Mouse (Mus musculus) heart, embryonic 13.5 days (tissue): ENCODE data around the gene Dlgap1. TPM values are rescaled to one million over a fixed set of nuclear protein-coding genes. Genes with fewer than 3 reads are reported as not detected.

Experiments used
- ATAC-seq: fragments of 200-750 bp; cut with Nextera tagmentation; 2 replicates; pipeline ENCODE4 v1.8.0; 2017; ENCODE audit warnings: moderate TSS enrichment; ENCODE audit not compliant: insufficient number of reproducible peaks, low FRiP score, low TSS enrichment; ENCODE audit errors: extremely low read depth
- H3K27ac ChIP-seq: fragments of 300-500 bp; sonication (generic); replicated peaks from 2 replicates; pipeline ENCODE4 v1.5.1; 2015; ENCODE audit warnings: moderate library complexity, mild to moderate bottlenecking, inconsistent platforms
- H3K27me3 ChIP-seq: fragments of 300-500 bp; sonication (generic); replicated peaks from 2 replicates; pipeline ENCODE4 v1.6.1; 2015; ENCODE audit warnings: mild to moderate bottlenecking, inconsistent platforms
- H3K36me3 ChIP-seq: fragments of 300-500 bp; sonication (generic); 2 replicates; pipeline ENCODE4 v1.6.1; 2015; ENCODE audit warnings: mild to moderate bottlenecking, inconsistent platforms
- H3K4me1 ChIP-seq: fragments of 300-500 bp; sonication (generic); 2 replicates; pipeline ENCODE4 v1.6.1; 2015; ENCODE audit warnings: inconsistent platforms
- H3K4me2 ChIP-seq: fragments of 300-500 bp; sonication (generic); 2 replicates; pipeline ENCODE4 v1.6.1; 2015; ENCODE audit warnings: inconsistent platforms, mild to moderate bottlenecking, moderate library complexity
- H3K4me3 ChIP-seq: fragments of 300-500 bp; sonication (generic); 2 replicates; pipeline ENCODE4 v1.5.1; 2015; ENCODE audit warnings: moderate library complexity, mild to moderate bottlenecking, inconsistent platforms
- H3K9ac ChIP-seq: fragments of 300-500 bp; sonication (generic); 2 replicates; pipeline ENCODE4 v1.6.1; 2015; ENCODE audit warnings: inconsistent platforms, mild to moderate bottlenecking, moderate library complexity
- H3K9me3 ChIP-seq: fragments of 300-500 bp; sonication (generic); 2 replicates; pipeline ENCODE4 v1.6.1; 2016; ENCODE audit warnings: inconsistent platforms
- WGBS: fragments of 180-500 bp; shearing (Covaris S2); methylation state at CpG from one replicate; pipeline ENCODE4 v1.1.7; 2015; ENCODE audit warnings: mixed read lengths; 5-methylcytosine and 5-hydroxymethylcytosine counted together
- polyA plus RNA-seq: library from polyadenylated mRNA; unstranded; fragments of >200 nt; fragmentation: Nextera tagmentation; extraction: Ambion mirVana; gene quantifications from 2 replicates; pipeline ENCODE4 v1.2.1, GENCODE M21; 2015

Dlgap1 gene
- polyA plus RNA-seq, 1 experiment from 2014 or later: 0.40 TPM

DNA sequence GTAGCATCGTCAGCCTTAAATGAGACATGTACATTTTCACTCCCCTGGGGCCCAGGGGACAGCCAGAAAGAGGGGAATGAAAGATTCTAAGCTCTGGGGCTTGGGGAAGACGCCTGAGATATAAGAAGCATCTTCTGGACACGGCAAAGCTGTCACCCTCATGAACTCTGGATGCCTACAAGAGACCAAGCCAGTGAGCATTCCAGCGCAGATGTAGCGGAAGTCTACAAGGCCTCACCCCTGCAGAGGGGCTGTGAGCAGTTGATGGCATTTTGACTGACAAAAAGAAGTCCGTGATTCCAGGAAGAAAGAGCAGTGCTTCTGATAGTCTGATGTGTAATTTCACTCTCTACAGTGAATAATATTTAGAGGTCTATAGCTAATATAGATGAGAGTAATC, 621.6 kb downstream of the Dlgap1 start:
- Histone ChIP-seq H3K9me3 (no peaks in the 10 kb centered on the region), H3K4me3 (no peak overlapping the region), H3K36me3 (no peaks in the 10 kb centered on the region), H3K27ac (no peak overlapping the region), H3K4me1 (peaks cover 6% of the 10 kb centered on the region), H3K27me3 (no peaks in the 10 kb centered on the region), H3K9ac (no peak overlapping the region), H3K4me2 (no peak overlapping the region)
- WGBS: 55% methylated on average over 6 of the region's 6 CpGs
- ATAC-seq: no peak

DNA sequence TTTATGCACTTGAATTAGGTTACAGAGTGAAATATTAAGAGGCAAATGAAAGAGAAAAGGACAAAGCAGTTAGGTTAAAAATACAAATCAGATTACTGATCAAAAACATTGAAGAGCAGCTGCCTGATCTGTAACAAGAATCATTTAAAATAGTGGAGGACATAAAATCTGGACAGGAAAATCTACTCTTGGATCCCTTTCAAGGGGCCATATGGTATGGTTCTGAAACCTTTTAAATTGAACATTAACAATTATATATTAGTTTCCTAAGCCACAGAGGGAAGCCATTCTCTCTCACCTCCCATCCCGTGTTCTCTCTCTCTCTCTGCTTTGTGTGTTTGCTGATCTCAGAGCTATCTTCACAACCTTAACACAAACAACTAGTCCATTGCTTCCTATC, 625.4 kb downstream of the Dlgap1 start:
- Histone ChIP-seq H3K4me2 (no peak overlapping the region), H3K9me3 (no peaks in the 10 kb centered on the region), H3K9ac (no peak overlapping the region), H3K27me3 (no peaks in the 10 kb centered on the region), H3K27ac (no peak overlapping the region), H3K4me3 (no peak overlapping the region), H3K4me1 (no peaks in the 10 kb centered on the region), H3K36me3 (no peaks in the 10 kb centered on the region)
- 68% methylated on average over 1 of the region's 1 CpGs for WGBS
- no peak for ATAC-seq

DNA sequence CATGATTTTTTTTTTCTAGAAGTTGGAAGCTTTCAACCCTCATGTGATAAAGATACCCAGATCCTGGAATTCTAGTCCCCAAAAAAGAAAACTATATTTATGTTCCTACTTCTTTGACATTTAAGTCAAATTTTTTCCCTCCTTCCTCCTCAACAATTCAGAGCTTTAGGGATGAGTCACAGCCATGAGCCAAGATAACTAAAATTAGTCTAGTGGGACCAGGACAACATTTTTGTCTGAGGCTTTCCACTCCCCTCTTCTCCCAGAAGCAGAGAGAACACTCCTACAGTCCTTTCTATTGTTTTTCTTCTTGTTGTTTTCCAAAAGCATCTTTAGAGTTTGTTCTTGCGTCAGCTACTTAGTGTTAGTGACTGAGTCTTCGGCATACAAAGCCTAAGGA, 627.5 kb downstream of the Dlgap1 start:
- no peak for ATAC-seq
- H3K4me2 ChIP-seq: no peak overlapping the region
- no peak overlapping the region for H3K27ac ChIP-seq
- H3K4me1 ChIP-seq: no peaks in the 10 kb centered on the region
- 77% methylated on average over 2 of the region's 2 CpGs for WGBS
- no peaks in the 10 kb centered on the region for H3K27me3 ChIP-seq
- H3K9ac ChIP-seq: no peak overlapping the region
- no peaks in the 10 kb centered on the region for H3K36me3 ChIP-seq
- no peaks in the 10 kb centered on the region for H3K9me3 ChIP-seq
- no peak overlapping the region for H3K4me3 ChIP-seq

DNA sequence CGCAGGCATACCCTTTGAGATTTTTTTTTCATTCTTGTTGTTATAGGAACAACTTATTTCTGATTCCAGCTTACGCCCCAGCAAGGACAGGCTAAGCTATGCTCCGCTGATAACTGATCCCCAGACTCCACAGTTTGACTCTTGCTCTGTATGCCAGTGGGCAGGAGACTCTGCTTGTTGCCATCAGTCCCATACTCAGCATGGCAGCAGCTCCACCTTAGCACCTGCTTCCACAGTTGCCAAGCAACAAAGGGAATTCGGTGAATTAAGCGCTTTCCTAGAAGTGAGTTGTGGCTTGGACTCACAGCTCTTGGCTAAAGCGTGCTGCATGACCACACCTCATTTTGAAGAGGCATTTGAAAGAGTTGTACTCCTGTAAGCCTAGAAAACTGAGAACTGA, 631.6 kb downstream of the Dlgap1 start:
- Histone ChIP-seq H3K9me3 (no peaks in the 10 kb centered on the region), H3K9ac (no peak overlapping the region), H3K4me1 (no peaks in the 10 kb centered on the region), H3K27ac (no peak overlapping the region), H3K27me3 (no peaks in the 10 kb centered on the region), H3K36me3 (no peaks in the 10 kb centered on the region), H3K4me3 (no peak overlapping the region), H3K4me2 (no peak overlapping the region)
- no peak for ATAC-seq
- 68% methylated on average over 6 of the region's 6 CpGs for WGBS

DNA sequence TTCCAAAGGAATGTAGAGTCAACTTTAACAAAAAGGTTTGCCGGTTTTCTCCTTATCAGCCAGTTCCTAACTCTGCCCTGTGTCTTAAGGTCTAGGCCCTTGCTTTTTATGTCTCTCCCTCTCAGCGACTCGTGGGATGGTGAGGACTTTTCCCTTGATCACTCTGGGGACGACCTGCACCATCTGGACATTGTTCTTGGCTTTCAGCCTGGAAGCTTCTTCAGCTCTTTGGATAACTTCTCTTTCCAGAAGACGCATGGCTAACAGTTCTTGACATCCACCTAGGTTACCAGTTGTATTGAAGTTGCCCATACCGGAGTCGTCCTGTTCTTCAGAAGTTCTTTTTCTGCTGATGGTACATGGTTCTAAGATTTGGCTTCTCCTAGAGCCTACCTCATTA, 633.2 kb downstream of the Dlgap1 start:
- Histone ChIP-seq H3K36me3 (no peaks in the 10 kb centered on the region), H3K4me2 (no peak overlapping the region), H3K9ac (no peak overlapping the region), H3K27ac (no peak overlapping the region), H3K4me3 (no peak overlapping the region), H3K9me3 (no peaks in the 10 kb centered on the region), H3K27me3 (no peaks in the 10 kb centered on the region), H3K4me1 (no peaks in the 10 kb centered on the region)
- WGBS: 71% methylated on average over 7 of the region's 7 CpGs
- ATAC-seq: no peak

DNA sequence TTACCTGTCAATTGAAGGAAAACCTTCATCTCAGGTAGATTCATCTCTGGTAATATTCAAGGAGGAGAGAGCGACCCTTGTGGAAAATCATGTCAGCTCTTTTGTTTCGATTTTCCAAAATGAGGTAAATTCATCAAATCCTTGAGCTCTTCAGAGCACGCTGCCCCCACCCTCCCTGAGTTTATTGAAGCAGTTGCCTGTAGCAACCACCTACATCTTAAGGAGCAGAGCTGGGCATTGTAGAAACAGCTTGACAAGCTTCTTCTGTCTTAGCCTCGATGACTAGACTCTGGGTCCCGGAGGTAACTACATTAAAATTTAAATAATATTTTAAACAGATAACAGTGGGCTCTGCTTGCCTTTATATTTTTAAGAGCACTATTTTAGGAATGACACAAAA, 636.8 kb downstream of the Dlgap1 start:
- 71% methylated on average over 5 of the region's 5 CpGs for WGBS
- Histone ChIP-seq H3K36me3 (no peaks in the 10 kb centered on the region), H3K27ac (no peak overlapping the region), H3K4me2 (no peak overlapping the region), H3K9ac (no peak overlapping the region), H3K27me3 (no peaks in the 10 kb centered on the region), H3K4me3 (no peak overlapping the region), H3K9me3 (no peaks in the 10 kb centered on the region), H3K4me1 (no peaks in the 10 kb centered on the region)
- no peak for ATAC-seq

DNA sequence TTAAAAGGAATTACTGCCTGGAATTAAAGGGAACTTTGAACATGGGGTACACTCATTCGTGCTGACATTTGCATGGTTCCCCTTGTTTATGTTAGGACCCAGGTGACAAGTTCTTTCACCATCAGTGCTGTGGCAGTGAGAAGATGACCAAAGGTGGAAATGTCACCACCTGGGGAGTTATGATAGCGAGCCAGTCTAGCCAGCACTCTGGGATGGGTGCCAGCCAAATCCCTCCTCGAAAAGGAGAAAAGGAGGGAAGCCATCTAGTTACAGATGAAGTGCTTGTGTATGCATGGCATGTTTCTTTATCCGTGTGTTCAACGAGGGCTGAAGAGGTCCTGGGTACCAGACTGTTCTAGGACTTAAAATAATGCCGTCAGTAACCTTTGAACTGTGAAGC, 643.3 kb downstream of the Dlgap1 start:
- no peak overlapping the region for H3K9ac ChIP-seq
- no peaks in the 10 kb centered on the region for H3K9me3 ChIP-seq
- ATAC-seq: no peak
- no peak overlapping the region for H3K4me2 ChIP-seq
- no peak overlapping the region for H3K27ac ChIP-seq
- no peaks in the 10 kb centered on the region for H3K36me3 ChIP-seq
- H3K4me3 ChIP-seq: no peak overlapping the region
- 53% methylated on average over 6 of the region's 6 CpGs for WGBS
- H3K27me3 ChIP-seq: no peaks in the 10 kb centered on the region
- H3K4me1 ChIP-seq: no peaks in the 10 kb centered on the region

DNA sequence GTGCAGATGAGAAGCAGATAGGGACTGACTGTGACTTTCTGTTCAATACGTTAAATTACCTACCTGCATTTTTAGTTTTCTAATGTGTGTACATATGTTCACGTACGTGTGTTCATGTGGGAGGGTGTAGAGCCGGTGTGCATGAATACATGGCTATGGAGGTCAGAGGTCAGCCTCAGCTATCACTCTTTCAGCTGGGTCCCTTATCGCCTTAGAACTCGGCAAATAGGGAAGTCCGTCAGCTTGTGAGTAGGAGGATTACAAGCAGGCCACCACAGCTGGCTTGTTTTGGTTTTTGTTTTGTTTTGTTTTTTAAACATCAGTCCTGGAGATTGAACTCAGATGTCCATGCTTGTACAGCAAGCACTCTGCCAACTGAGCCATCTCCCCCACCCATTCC, 645.0 kb downstream of the Dlgap1 start:
- Histone ChIP-seq H3K9ac (no peak overlapping the region), H3K4me2 (no peak overlapping the region)

DNA sequence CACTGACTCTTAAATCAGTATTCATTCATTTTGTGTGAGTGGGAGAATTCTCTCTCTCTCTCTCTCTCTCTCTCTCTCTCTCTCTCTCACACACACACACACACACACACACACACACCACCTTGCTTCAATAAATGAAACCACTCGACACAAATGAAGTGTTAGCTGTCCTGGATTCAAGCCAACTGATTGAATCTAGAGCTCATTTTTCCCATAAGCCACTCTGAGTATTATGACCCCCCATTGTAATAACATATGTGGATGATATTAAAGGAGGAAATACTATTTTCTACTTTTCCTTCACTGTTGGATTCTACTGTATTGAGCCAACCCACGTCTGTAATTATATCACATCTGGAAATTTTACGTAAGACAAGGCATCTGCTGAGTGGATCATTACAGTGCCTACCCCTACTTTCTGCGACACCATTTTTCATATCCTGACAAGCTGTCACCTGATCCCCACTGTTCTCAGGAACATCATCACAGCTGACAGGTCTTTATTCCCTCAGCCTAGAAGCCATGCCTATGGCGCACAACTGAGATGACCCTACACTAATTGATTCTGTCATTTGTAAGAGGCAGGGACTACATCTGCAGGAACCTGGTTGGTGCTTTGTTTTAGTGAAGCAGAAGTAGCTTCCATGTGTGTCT, 645.7 kb downstream of the Dlgap1 start:
- no peaks in the 10 kb centered on the region; the same call in 1 of the 2 replicates for H3K9me3 ChIP-seq
- no peak overlapping the region for H3K27ac ChIP-seq
- no peak overlapping the region for H3K4me2 ChIP-seq
- no peak for ATAC-seq
- no peak overlapping the region for H3K9ac ChIP-seq
- H3K4me1 ChIP-seq: no peaks in the 10 kb centered on the region
- H3K36me3 ChIP-seq: no peaks in the 10 kb centered on the region
- no peaks in the 10 kb centered on the region for H3K27me3 ChIP-seq
- WGBS: 73% methylated on average over 5 of the region's 5 CpGs
- no peak overlapping the region for H3K4me3 ChIP-seq

More for the DNA sequence above, 645.0 kb downstream of the Dlgap1 start:
- Histone ChIP-seq H3K27ac (no peak overlapping the region), H3K4me3 (no peak overlapping the region), H3K27me3 (no peaks in the 10 kb centered on the region), H3K9me3 (no peaks in the 10 kb centered on the region), H3K4me1 (no peaks in the 10 kb centered on the region), H3K36me3 (no peaks in the 10 kb centered on the region)
- ATAC-seq: no peak
- 79% methylated on average over 7 of the region's 7 CpGs for WGBS

DNA sequence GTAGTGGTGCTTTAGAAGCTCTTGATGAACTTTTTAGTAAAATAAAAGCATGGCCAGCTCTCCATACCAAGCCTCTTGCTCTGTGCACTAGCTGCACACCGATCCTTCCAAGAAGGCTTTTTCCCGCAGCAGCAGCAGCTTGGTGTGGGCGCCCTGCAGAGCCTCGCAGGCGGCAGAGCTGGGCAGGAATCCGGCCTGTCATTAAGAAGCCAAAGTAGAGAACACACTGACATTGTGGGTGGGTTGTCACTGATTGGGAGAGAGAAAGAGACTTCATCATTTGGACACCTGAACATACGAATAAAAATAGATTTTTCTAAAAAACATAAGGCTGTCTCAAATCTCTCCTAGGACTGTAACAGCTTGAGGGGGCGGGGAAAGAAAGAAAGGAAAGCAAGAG, 653.6 kb downstream of the Dlgap1 start:
- WGBS: 51% methylated on average over 8 of the region's 8 CpGs
- no peak for ATAC-seq
- H3K9ac ChIP-seq: no peak overlapping the region

DNA sequence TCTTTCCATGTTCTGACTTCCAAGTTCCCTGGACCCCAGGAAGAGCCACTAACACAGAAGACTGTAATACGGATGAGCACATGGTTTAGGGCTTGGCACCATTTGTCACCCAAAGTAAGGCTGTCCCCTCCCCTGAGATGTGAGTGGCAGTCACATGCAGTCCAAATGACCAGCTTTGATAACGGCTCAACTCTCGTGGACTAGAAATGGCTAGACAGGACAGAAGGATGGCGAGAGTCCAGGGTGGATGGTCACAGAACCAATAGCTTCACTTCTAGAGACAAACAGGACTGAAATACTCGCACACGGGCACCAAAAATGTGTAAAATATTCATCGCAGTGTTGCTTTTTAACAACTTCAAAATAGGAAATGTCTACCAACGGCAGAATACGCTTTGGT, 657.5 kb downstream of the Dlgap1 start:
- Histone ChIP-seq H3K4me1 (peaks cover 17% of the 10 kb centered on the region), H3K9ac (no peak overlapping the region), H3K27ac (no peak overlapping the region), H3K9me3 (0 out of 2 replicates have a peak, but pooled peaks cover 4% of the 10 kb centered on the region), H3K4me3 (no peak overlapping the region), H3K4me2 (no peak overlapping the region), H3K36me3 (no peaks in the 10 kb centered on the region), H3K27me3 (no peaks in the 10 kb centered on the region)
- 81% methylated on average over 9 of the region's 9 CpGs for WGBS
- ATAC-seq: no peak

More for the DNA sequence above, 653.6 kb downstream of the Dlgap1 start:
- Histone ChIP-seq H3K9me3 (peaks cover 13% of the 10 kb centered on the region; the same call in 1 of the 2 replicates), H3K4me2 (peak overlapping the region; percentile 18), H3K27ac (no peak overlapping the region; the same call in 1 of the 2 replicates), H3K36me3 (no peaks in the 10 kb centered on the region), H3K27me3 (no peaks in the 10 kb centered on the region), H3K4me1 (peaks cover 14% of the 10 kb centered on the region), H3K4me3 (no peak overlapping the region)

DNA sequence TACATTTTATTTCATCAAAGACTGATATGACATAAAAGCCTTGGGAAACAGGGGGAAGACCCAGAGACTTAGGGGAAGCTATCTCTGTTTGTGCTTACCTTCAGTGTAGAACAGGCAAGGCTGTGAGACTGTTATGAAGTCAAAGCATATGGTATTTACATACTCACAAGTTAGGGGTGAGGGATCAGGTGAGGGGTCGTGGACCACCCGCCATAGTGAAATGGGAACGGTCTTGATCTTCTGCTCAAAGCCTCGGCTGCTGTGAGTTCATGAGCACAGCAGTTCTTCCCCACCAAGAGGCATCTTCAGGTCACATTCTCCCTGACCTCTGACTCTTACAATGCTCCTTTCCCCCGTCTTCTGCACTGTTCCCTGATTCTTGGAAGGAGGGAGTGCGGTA, 658.1 kb downstream of the Dlgap1 start:
- Histone ChIP-seq H3K9me3 (no peaks in the 10 kb centered on the region), H3K4me1 (peaks cover 16% of the 10 kb centered on the region)

More for the DNA sequence above, 658.1 kb downstream of the Dlgap1 start:
- Histone ChIP-seq H3K36me3 (no peaks in the 10 kb centered on the region), H3K4me3 (no peak overlapping the region), H3K27ac (no peak overlapping the region), H3K4me2 (no peak overlapping the region), H3K9ac (no peak overlapping the region), H3K27me3 (no peaks in the 10 kb centered on the region)
- no peak for ATAC-seq
- WGBS: 80% methylated on average over 6 of the region's 6 CpGs
